Mouse (Mus musculus) bone marrow, adult 2 months (tissue): ENCODE results near the gene Atxn1l.

Experiments used
- CTCF ChIP-seq: fragments of 200-500 bp; IDR thresholded peaks from 2 replicates; pipeline ENCODE4 v1.5.1; 2011; ENCODE audit warnings: low read length, control low read depth; ENCODE audit not compliant: control insufficient read depth, insufficient read depth
- POLR2A ChIP-seq: fragments of 200-500 bp; IDR thresholded peaks from 2 replicates; pipeline ENCODE4 v1.6.1; 2011; ENCODE audit warnings: low read depth, mild to moderate bottlenecking, control low read depth, low read length, borderline replicate concordance; ENCODE audit not compliant: control insufficient read depth

- TF ChIP-seq CTCF (no peak), POLR2A (no peak)
Measured at GRCm38 (mm10) chr8:109766081-109766480, 28.5 kb upstream of the Atxn1l start.
